Mouse (Mus musculus): ENCODE data around the gene Nup160. TPM values are rescaled to one million over a fixed set of nuclear protein-coding genes. Genes with fewer than 3 reads are reported as not detected.

The Nup160 gene
- total RNA-seq, 4 experiments from 2014 or later: 19.2 to 25.0 (median 20.2) TPM

DNA sequence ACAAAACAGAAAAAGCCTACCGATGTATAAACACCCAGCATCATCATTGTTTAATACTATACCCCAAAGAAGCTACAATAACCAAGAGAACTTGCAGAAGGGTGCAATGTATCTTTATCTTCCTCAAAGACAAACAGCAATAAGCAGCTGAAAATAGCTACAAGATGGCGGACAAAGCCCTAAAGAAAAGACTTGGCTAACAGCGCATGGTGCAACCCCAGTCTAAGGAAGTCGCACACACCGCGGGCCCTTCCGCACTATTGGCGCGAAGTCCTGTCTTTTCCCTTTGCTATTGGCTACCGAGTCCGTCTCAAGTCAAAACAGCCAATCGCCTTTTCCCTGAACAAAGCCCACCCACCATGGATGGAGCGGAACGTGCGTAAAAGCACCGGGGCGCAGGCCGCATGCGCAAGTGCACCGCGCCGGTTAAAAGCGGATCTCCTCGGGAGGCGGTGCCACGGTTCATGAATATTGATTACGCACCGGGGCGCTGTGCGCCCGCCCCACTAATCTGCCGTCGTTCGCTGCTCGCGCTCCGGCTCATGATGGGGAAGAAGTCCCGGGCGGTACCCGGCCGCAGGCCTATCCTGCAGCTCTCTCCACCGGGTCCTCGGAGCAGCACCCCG, 68.2 kb downstream of the Nup160 start, which contains the start of gene Fnbp4:
Gene Fnbp4, plus strand, starts transcription at position 318 of the 626 bp plus-strand sequence.
- DNase-seq (ENCODE audit: low spot score in 2 of 2): peak; percentile 97 to 99

DNA sequence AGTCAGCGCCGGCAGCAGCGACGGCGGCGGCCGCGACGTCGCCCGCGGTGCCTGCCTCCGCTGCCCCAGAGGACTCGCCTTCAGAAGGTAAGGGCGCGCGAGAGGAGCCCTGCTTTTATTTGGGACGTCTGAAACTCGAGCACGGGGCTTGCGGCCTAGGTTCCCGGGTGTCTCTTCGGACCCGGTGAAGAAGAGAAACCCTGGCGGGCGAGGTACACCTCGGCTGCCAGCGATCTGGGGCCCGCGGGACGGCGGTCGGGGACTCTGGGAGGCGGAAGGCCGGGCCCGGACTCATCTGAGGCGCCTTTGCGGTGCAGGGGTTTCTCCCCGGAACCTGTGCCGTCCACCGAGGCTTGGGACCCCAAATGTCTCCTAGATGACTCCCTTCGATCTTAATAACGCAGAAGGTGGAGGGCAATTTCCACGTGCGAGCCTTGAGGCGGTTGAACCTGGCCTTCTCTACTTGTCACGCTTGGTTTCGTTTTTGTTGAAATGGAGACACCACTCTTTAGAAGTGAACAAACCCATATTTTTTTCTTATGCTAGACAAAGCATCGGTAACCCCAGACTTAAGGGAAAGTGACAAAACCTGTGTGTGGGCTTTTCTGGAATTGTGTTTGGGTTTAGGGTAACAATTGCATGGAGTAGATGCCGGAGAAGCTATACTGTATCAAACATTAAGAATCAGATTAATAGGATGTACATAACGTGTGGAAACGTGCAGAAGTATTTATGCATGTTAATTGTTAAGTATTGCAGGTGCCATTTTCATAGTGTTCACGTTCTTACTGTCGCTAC, 68.9 kb downstream of the Nup160 start:
- no peak for DNase-seq (ENCODE audit: low spot score in 2 of 2)

DNA sequence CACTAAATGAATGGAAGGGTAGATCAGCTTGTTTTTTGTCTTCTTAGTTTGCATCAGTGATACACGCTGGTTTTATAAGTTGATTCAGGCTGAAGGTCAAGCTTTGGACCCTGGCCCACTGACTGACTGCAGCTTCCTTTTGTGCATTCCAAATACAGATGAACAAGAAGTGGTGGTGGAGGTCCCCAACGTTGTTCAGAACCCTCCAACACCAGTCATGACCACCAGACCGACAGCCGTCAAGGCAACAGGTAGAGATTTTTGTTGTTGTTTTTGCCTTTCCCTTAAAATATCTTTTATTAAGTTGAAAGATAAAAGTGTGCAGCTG, 69.5 kb downstream of the Nup160 start:
- no peak for DNase-seq (ENCODE audit: low spot score in 2 of 2)

DNA sequence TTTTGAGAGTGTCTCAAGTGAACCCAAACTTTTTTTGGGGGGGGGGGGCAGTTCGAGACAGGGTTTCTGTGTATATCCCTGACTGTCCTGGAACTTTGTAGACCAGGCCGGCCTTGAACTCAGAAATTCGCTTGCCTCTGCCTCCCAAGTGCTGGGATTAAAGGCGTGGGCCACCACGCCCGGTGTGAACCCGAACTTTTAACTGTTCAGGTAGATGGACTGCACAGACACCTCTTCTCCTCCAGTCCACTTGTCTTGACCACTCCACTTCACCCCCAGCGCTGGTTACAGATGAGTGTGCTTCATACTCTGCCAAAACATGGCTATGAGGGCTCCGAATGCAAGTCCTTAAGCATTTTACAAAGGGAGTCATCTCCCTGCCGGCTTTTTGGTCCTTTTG, 70.1 kb downstream of the Nup160 start:
- DNase-seq (ENCODE audit: low spot score in 2 of 2): no peak

DNA sequence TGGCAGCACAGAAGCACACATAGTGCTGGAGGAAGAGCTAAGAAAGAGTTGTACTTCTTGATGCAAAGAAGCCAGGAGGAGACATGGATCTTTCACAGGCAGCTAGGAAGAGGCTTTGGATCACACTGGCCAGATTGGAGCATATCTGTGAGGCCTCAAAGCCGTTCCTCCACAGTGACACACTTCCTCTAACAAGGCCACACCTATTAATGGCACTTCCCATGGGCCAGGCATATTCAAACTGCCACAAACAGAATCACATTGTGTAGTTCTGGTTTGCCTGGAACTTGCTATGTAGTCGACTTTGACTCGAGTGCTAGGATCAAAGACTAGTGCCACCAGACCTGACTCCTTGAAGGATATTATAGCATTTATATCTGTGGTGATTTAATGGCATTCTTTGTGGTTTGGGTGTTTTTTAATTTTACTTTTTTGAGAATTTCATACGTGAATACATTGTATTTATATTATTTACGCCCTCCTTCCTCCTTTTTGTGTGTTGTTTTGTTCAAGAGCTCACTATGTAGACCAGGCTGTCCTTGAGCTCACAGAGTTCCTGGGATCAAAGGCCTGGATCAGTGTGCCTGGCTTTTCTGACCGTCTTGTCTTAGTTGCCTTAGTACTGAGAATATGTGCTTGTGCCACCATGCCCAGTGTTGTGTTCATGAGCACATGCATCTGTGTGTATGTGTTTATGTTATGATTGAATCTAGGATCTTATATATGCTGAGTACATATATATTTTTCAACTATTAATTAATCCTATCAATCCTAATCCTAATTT, 72.9 kb downstream of the Nup160 start:
- DNase-seq (ENCODE audit: low spot score in 2 of 2): no peak

DNA sequence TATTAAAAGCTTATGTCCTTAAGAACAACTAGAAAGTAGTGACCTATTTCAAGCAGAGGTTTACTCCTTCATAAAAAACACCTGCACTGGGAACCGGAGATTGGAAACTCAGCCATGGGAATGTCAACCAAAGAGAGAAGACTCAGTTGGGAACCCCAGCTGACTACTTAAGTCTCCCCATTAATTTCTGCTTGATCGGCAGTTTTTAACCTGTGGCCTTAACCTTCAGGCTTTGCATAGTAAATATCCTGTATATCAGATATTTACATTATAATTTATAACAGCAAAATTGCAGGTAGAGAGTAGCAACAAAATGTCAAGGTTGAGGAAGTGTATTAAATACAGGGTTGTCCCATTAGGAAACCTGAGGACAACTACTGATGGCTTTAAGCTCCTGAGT, 76.5 kb downstream of the Nup160 start:
- no peak for DNase-seq (ENCODE audit: low spot score in 2 of 2)

DNA sequence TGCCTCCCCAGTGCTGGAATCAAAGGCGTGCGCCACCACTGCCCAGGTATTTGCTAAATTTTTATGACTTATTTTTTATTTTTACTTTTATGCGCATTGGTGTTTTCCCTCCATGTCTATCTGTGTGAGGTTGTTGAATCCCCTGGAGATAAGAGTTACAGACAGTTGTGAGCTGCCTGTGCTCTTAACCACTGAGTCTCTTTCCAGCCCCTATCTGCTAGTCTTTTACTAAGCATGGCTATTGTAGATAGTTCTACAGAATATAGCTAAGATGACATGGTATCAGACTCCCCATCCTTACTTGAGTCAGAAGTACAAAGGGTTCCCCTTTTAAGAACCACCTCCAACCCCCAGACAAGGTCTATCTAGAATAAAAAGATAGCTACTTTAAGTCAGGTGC, 77.2 kb downstream of the Nup160 start:
- no peak for DNase-seq (ENCODE audit: low spot score in 2 of 2)

DNA sequence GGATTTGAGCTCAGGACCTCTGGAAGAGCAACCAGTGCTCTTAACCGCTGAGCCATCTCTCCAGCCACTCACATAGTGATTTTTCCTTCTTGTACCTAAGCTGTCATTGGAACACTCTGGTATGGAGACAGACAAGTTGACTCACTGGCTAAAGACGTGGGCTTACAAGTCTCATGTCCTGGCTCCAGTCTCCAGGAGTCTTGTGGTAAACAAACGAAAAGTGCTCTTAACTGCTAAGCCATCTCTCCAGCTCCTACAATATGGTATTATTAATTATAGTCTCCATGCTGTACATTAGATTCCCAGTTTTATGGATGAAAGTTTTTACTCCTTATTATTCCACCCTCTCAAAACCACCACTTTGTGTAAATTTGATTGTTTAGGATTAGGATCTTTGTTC, 88.1 kb downstream of the Nup160 start:
- no peak for DNase-seq (ENCODE audit: low spot score in 2 of 2)

DNA sequence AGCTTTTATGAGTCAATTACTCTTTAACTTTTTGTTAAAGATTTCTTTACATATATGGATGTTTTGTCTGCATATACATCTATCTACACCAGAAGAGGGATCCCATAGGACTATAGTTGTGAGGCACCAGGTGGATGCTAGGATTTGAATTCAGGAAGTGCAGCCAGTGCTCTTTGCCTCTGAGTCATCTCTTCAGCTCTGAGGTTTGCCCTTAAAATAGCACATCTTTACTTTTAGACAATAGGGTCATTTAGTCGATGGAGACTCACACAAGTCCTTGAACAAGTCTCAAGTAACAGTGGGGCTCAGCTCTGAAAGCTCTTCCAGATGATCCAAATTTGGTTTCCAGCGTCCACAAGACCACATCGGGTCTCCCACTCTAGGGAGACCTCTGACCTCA, 104.3 kb downstream of the Nup160 start:
- no peak for DNase-seq (ENCODE audit: low spot score in 2 of 2)

DNA sequence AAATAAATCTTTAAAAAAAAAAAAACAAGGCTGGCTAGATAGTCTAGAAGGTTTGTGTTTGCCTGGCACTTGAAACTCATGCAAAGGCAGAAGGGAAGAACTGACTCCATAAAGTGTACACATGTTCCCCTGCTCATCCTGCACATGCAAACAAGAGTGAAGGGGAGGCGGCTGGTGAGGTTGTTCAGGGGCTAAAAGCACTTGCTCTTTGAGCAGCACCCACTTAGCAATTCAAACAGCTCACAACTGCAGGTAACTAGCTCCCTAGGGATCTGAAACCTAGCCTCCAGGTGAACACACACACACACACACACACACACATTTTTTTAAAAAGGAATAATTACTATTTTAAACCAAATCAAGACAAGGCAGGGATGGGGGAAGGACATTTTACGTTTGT, 104.9 kb downstream of the Nup160 start:
- DNase-seq (ENCODE audit: low spot score in 2 of 2): no peak

DNA sequence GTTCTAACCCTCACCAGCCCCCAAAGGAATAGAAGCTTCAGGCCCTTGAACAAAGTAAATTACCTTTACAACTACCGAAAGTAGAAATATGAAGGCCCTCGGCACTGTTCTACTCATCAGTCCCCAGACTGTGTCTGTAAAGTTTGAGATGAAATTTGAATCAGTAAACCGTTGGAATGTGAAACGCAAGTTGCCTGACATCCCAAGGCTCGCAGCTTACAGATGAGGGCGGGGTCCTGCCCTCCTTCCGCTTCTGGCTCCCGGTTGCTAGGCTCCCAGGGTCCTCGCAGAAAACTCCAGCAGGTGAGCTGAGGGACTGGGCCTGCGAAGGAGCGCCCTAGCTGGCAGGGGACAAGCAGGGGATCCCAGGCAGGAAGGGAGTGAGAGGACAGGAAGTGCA, 105.4 kb downstream of the Nup160 start, which contains the start of gene Agbl2:
Gene Agbl2, plus strand, starts transcription at position 270 of the 400 bp plus-strand sequence.
- DNase-seq (ENCODE audit: low spot score in 2 of 2): no peak

DNA sequence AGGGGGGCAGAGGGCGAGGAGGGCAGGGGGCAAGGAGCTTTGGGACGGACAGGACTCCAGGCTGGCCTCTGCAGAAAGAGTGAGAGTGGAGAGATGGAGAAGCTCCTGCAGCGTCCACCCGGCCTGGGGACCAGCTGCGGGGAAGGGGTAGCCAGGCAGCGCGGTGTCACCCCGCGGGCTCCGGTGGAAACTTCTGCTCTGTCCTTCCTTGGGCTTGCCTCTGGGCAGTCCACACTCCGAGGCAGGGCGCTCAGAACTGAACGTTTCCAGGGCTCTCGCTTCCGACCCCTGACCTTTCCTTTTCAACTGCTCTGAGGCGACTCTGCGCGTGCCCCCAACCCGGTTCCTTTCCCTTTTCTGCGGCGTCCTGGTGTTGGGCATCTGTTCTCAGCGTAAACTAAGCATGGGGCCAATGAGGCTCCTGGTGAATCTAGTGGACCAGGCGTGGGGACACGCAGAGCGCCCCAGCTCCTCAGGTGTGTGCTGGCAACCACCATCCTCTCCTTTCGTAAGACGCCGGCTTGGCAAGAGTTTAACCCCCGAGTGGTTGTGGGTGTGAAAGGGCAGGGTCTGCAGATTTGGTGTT, 106.0 kb downstream of the Nup160 start:
- no peak for DNase-seq (ENCODE audit: low spot score in 2 of 2)

Other genes starting within 250 kb of the Nup160 start
- gene Ptprj, start 96.6 kb upstream of the Nup160 start, total RNA-seq (2022): 100 to 1,000 TPM in 1 of 4 experiments, 10 to 100 TPM in 3; 90.8 to 104 (median 95.0) TPM
- 10 to 100 TPM; 51.0 to 66.7 (median 59.2) TPM for gene Fnbp4, start 68.2 kb downstream of the Nup160 start, total RNA-seq (2022)
- 1 to 10 TPM in 3 of 4 experiments, under 1 TPM in 1; 0.75 to 1.5 (median 1.2) TPM for gene Agbl2, start 105.5 kb downstream of the Nup160 start, total RNA-seq (2022)
- 100 to 1,000 TPM in 3 of 4 experiments, 10 to 100 TPM in 1; 99.3 to 117 (median 109) TPM for gene Mtch2, start 169.9 kb downstream of the Nup160 start, total RNA-seq (2022)
- 100 to 1,000 TPM; 243 to 258 (median 253) TPM for gene C1qtnf4, start 208.6 kb downstream of the Nup160 start, total RNA-seq (2022)
- 10 to 100 TPM; 33.1 to 51.2 (median 40.3) TPM for gene Kbtbd4, start 227.5 kb downstream of the Nup160 start, total RNA-seq (2022)
- 100 to 1,000 TPM; 244 to 284 (median 255) TPM for gene Ndufs3, start 227.6 kb downstream of the Nup160 start, total RNA-seq (2022)